Mouse (Mus musculus) CH12.LX (cell line): ENCODE data around the gene Phf1. TPM values are rescaled to one million over a fixed set of nuclear protein-coding genes. Genes with fewer than 3 reads are reported as not detected.
A peak's percentile ranks its signal among the peaks of the same experiment; 100 is the strongest.

Experiments used
- DNase-seq: peaks from one replicate; pipeline ENCODE4 v3.0.0-alpha.2; 2013; ENCODE audit errors: extremely low read depth
- H3K27ac ChIP-seq: 2 replicates; pipeline ENCODE4 v1.5.1; 2012; ENCODE audit warnings: low read depth, mild to moderate bottlenecking, control low read depth, moderate library complexity; ENCODE audit not compliant: insufficient read depth
- H3K27me3 ChIP-seq: replicated peaks from 2 replicates; pipeline ENCODE3; 2012; ENCODE audit warnings: inconsistent platforms
- H3K36me3 ChIP-seq, 2 experiments: replicated peaks in 1 of 2; 2 replicates each; pipeline versions ENCODE3 to v1.6.1; 2012; ENCODE audit warnings: inconsistent platforms in 1 of 2, low read length in 1 of 2, mild to moderate bottlenecking in 1 of 2, mixed read lengths in 1 of 2, moderate library complexity in 1 of 2; ENCODE audit not compliant: control insufficient read depth in 1 of 2, insufficient read depth in 1 of 2
- H3K4me1 ChIP-seq, 2 experiments: 2 replicates each; pipeline ENCODE4 v1.6.1; 2012; ENCODE audit warnings: inconsistent platforms in 1 of 2, moderate library complexity in 1 of 2; ENCODE audit not compliant: insufficient read depth in 2 of 2, control insufficient read depth in 1 of 2
- H3K4me2 ChIP-seq: 2 replicates; pipeline ENCODE4 v1.6.1; 2012; ENCODE audit warnings: low read depth, mild to moderate bottlenecking, control low read depth; ENCODE audit not compliant: poor library complexity, insufficient read depth, severe bottlenecking
- H3K4me3 ChIP-seq, 3 experiments: fragments of 150-350 bp in 1 of 3; sonication (generic) in 1 of 3; replicated peaks in 1 of 3; 2 replicates each; pipeline versions ENCODE3 to v1.5.1; 2011 to 2012; ENCODE audit warnings: low read depth in 2 of 3, low read length in 2 of 3, mild to moderate bottlenecking in 2 of 3, moderate library complexity in 2 of 3, control low read depth in 1 of 3, improper control_type of control experiment in 1 of 3, inconsistent platforms in 1 of 3, mixed read lengths in 1 of 3; ENCODE audit not compliant: poor library complexity in 1 of 3
- H3K79me2 ChIP-seq: replicated peaks from 2 replicates; pipeline ENCODE4 v1.6.1; 2012; ENCODE audit warnings: mild to moderate bottlenecking, moderate library complexity; ENCODE audit not compliant: control insufficient read depth, poor library complexity, insufficient read depth, severe bottlenecking; ENCODE audit errors: extremely low read depth
- H3K9ac ChIP-seq: 2 replicates; pipeline ENCODE4 v1.6.1; 2012; ENCODE audit warnings: low read depth, mild to moderate bottlenecking, control low read depth, moderate library complexity; ENCODE audit not compliant: insufficient read depth
- H3K9me3 ChIP-seq: replicated peaks from 2 replicates; pipeline ENCODE3; 2012; ENCODE audit warnings: low read length, inconsistent platforms, mixed read lengths
- BHLHE40 ChIP-seq: IDR thresholded peaks from 2 replicates; pipeline ENCODE4 v1.6.1; 2011; ENCODE audit warnings: mild to moderate bottlenecking, low read depth, low read length, improper control_type of control experiment
- CTCF ChIP-seq, 2 experiments: IDR thresholded peaks in 1 of 2; conservative IDR thresholded peaks in 1 of 2; 2 replicates each; pipeline ENCODE4 v1.5.1; 2011 to 2012; ENCODE audit warnings: low read depth in 2 of 2, low read length in 2 of 2, improper control_type of control experiment in 1 of 2, inconsistent platforms in 1 of 2, mild to moderate bottlenecking in 1 of 2, moderate library complexity in 1 of 2
- EP300 ChIP-seq: IDR thresholded peaks from 2 replicates; pipeline ENCODE4 v1.6.1; 2011; ENCODE audit warnings: low read length, improper control_type of control experiment
- ETS1 ChIP-seq: conservative IDR thresholded peaks from 2 replicates; pipeline ENCODE4 v1.6.1; 2012; ENCODE audit warnings: low read depth, mild to moderate bottlenecking, inconsistent platforms, low read length, improper control_type of control experiment, moderate library complexity
- GABPA ChIP-seq: IDR thresholded peaks from 2 replicates; pipeline ENCODE4 v1.6.1; 2012; ENCODE audit warnings: low read depth, low read length, improper control_type of control experiment, inconsistent platforms; ENCODE audit not compliant: insufficient replicate concordance
- HCFC1 ChIP-seq: IDR thresholded peaks from 2 replicates; pipeline ENCODE4 v1.6.1; 2012; ENCODE audit warnings: low read depth, mild to moderate bottlenecking, inconsistent platforms, low read length, improper control_type of control experiment
- IRF4 ChIP-seq: IDR thresholded peaks from 2 replicates; pipeline ENCODE4 v1.6.1; 2014; ENCODE audit warnings: low read depth, mild to moderate bottlenecking, inconsistent platforms, low read length, improper control_type of control experiment
- JUN ChIP-seq: IDR thresholded peaks from 2 replicates; pipeline ENCODE4 v1.6.1; 2011; ENCODE audit warnings: low read depth, mild to moderate bottlenecking, low read length, improper control_type of control experiment, moderate library complexity; ENCODE audit not compliant: insufficient read depth
- KAT2A ChIP-seq: IDR thresholded peaks from 2 replicates; pipeline ENCODE4 v1.6.1; 2012; ENCODE audit warnings: low read length, improper control_type of control experiment, inconsistent platforms; ENCODE audit not compliant: insufficient replicate concordance
- MAFK ChIP-seq: IDR thresholded peaks from 2 replicates; pipeline ENCODE4 v1.6.1; 2011; ENCODE audit warnings: low read length, improper control_type of control experiment; ENCODE audit not compliant: insufficient replicate concordance
- MAZ ChIP-seq: IDR thresholded peaks from 2 replicates; pipeline ENCODE4 v1.6.1; 2012; ENCODE audit warnings: low read depth, mild to moderate bottlenecking, inconsistent platforms, low read length, improper control_type of control experiment, moderate library complexity
- MEF2A ChIP-seq: IDR thresholded peaks from 2 replicates; pipeline ENCODE4 v1.6.1; 2014; ENCODE audit warnings: low read depth, mild to moderate bottlenecking, inconsistent platforms, low read length, improper control_type of control experiment, borderline replicate concordance
- MXI1 ChIP-seq: IDR thresholded peaks from 2 replicates; pipeline ENCODE4 v1.6.1; 2011; ENCODE audit warnings: mild to moderate bottlenecking, low read depth, low read length, improper control_type of control experiment
- NELFE ChIP-seq: IDR thresholded peaks from 2 replicates; pipeline ENCODE4 v1.6.1; 2011; ENCODE audit warnings: low read depth, low read length, improper control_type of control experiment
- PAX5 ChIP-seq: IDR thresholded peaks from 2 replicates; pipeline ENCODE4 v1.6.1; 2012; ENCODE audit warnings: low read length, inconsistent platforms, mixed read lengths
- POLR2A ChIP-seq: IDR thresholded peaks from 2 replicates; pipeline ENCODE4 v1.6.1; 2011; ENCODE audit warnings: low read depth, mild to moderate bottlenecking, improper control_type of control experiment, low read length
- RAD21 ChIP-seq: IDR thresholded peaks from 2 replicates; pipeline ENCODE4 v1.6.1; 2011; ENCODE audit warnings: low read depth, mild to moderate bottlenecking, low read length, improper control_type of control experiment, moderate library complexity
- TBP ChIP-seq: conservative IDR thresholded peaks from 2 replicates; pipeline ENCODE4 v1.6.1; 2011; ENCODE audit warnings: low read depth, low read length, improper control_type of control experiment
- UBTF ChIP-seq: IDR thresholded peaks from 2 replicates; pipeline ENCODE4 v1.6.1; 2012; ENCODE audit warnings: low read depth, mild to moderate bottlenecking, inconsistent platforms, low read length, improper control_type of control experiment, moderate library complexity
- USF1 ChIP-seq: IDR thresholded peaks from 2 replicates; pipeline ENCODE4 v1.6.1; 2014; ENCODE audit warnings: low read depth, mild to moderate bottlenecking, inconsistent platforms, low read length, improper control_type of control experiment
- USF2 ChIP-seq: conservative IDR thresholded peaks from 2 replicates; pipeline ENCODE4 v1.6.1; 2011; ENCODE audit warnings: low read depth, low read length, improper control_type of control experiment
- ZKSCAN1 ChIP-seq: IDR thresholded peaks from 2 replicates; pipeline ENCODE4 v1.6.1; 2012; ENCODE audit warnings: low read depth, inconsistent platforms, low read length, improper control_type of control experiment, borderline replicate concordance
- dilution Hi-C: fragments of 300-500 bp; cut with MboI; formaldehyde crosslinking; loops from 2 replicates; pipeline ENCODE4 v1.14.3; 2020; ENCODE audit warnings: low sequenced_read_pairs; ENCODE audit not compliant: extremely low pct_unique_long_range_greater_than_20kb, extremely low pct_ligation_motif_present
- in situ Hi-C: fragments of 300-500 bp; cut with MboI; formaldehyde crosslinking; loops from 3 replicates; pipeline ENCODE4 v1.14.3; 2019; ENCODE audit warnings: low sequenced_read_pairs, low pct_ligation_motif_present, low pct_unique_long_range_greater_than_20kb, mixed read lengths
- polyA plus RNA-seq: library from polyadenylated mRNA; unstranded; fragments of >175 nt; gene quantifications from 2 replicates; pipeline ENCODE4 v1.2.1, GENCODE M21; 2012; ENCODE audit warnings: low read depth; ENCODE audit not compliant: insufficient read length
- total RNA-seq, 2 experiments: library from RNA; depleted of rRNA; stranded (reverse); fragments of 300-350 nt in 1 of 2; fragments of >200 nt in 1 of 2; gene quantifications; 2 replicates each; pipeline ENCODE4 v1.2.3; 2012 to 2014

The Phf1 gene
- total and polyA plus RNA-seq, 3 experiments: 1.7 to 4.1 (median 3.5) TPM

- TF ChIP-seq HCFC1: peak; percentile 64; the same call in 1 of the 2 replicates
- TF ChIP-seq MAFK: no peak
- H3K36me3 ChIP-seq: peaks cover 4 to 5% of the 10 kb centered on the region in 2 experiments
- H3K79me2 ChIP-seq: peaks cover 6% of the 10 kb centered on the region
- peaks cover 5 to 21% of the 10 kb centered on the region in 2 experiments; a peak in 3 of 4 replicates for H3K4me1 ChIP-seq
- in situ Hi-C loops: no loop called here
- no peaks in the 10 kb centered on the region for H3K9me3 ChIP-seq
- no peak overlapping the region for H3K27ac ChIP-seq
- no peak for DNase-seq
- peak overlapping the region; percentile 50; the same call in 1 of the 2 replicates for H3K4me2 ChIP-seq
- dilution Hi-C loops: no loop called here
- H3K9ac ChIP-seq: peak overlapping the region; percentile 28; the same call in 1 of the 2 replicates
- peak overlapping the region in 2 of 3 experiments; percentile 30 to 34 for H3K4me3 ChIP-seq
- peaks cover 44% of the 10 kb centered on the region for H3K27me3 ChIP-seq
These were observed 9.2 kb downstream of the Phf1 start for GRCm38 (mm10) chr17:26941841-26942570.

GRCm38 (mm10) chr17:26945824-26946495 lies 13.1 kb downstream of the Phf1 start:
- Histone ChIP-seq H3K9ac (no peak overlapping the region), H3K27ac (no peak overlapping the region), H3K79me2 (no peaks in the 10 kb centered on the region), H3K27me3 (peaks cover 76% of the 10 kb centered on the region), H3K36me3 (no peaks in the 10 kb centered on the region), H3K4me2 (no peak overlapping the region), H3K9me3 (no peaks in the 10 kb centered on the region), H3K4me3 (no peak overlapping the region), H3K4me1 (peaks cover 6 to 10% of the 10 kb centered on the region in 2 experiments; a peak in 3 of 4 replicates)
- no peak for DNase-seq
- in situ Hi-C loops (no loop called here), dilution Hi-C loops (no loop called here)
- no peak for TF ChIP-seq UBTF
- TF ChIP-seq ZKSCAN1: no peak
- TF ChIP-seq USF2: no peak
- no peak for TF ChIP-seq KAT2A
- no peak for TF ChIP-seq IRF4
- TF ChIP-seq GABPA: no peak
- no peak for TF ChIP-seq ETS1
- TF ChIP-seq MEF2A: no peak
- no peak for TF ChIP-seq CTCF (conservative IDR thresholded peaks at IDR 0.05 in 1 of 2, IDR thresholded peaks at IDR 0.05 in 1 of 2; ENCODE audit: low read depth in 2 of 2, low read length in 2 of 2)
- TF ChIP-seq POLR2A: no peak
- no peak for TF ChIP-seq JUN
- TF ChIP-seq RAD21: no peak
- no peak for TF ChIP-seq MAZ
- TF ChIP-seq BHLHE40: no peak
- TF ChIP-seq USF1: no peak
- no peak for TF ChIP-seq NELFE
- TF ChIP-seq EP300: no peak
- no peak for TF ChIP-seq MXI1
- no peak for TF ChIP-seq PAX5
- TF ChIP-seq TBP: no peak
